Mouse (Mus musculus) right cerebral cortex, adult 2 months (tissue): ENCODE results near the gene Carmil1.

Experiments used
- DNase-seq, 2 experiments: peaks; one replicate each; pipeline ENCODE4 v3.0.0; 2021 to 2022; ENCODE audit warnings: low spot score in 2 of 2

Carmil1 gene

GRCm38 (mm10) chr13:24260751-24261591, 19.6 kb downstream of the Carmil1 start:
- no peak for DNase-seq

GRCm38 (mm10) chr13:24257809-24258208, 22.8 kb downstream of the Carmil1 start:
- no peak for DNase-seq

- DNase-seq, result peak in 1 of 2 experiments; percentile 59
Measured at GRCm38 (mm10) chr13:24253989-24254388, 26.6 kb downstream of the Carmil1 start.

GRCm38 (mm10) chr13:24253551-24253950, 27.0 kb downstream of the Carmil1 start:
- no peak for DNase-seq

GRCm38 (mm10) chr13:24251236-24251635, 29.4 kb downstream of the Carmil1 start:
- no peak for DNase-seq

- no peak for DNase-seq
Measured at GRCm38 (mm10) chr13:24247928-24248327, 32.7 kb downstream of the Carmil1 start.

- no peak for DNase-seq
Measured at GRCm38 (mm10) chr13:24247441-24247840, 33.2 kb downstream of the Carmil1 start.

- no peak for DNase-seq
Measured at GRCm38 (mm10) chr13:24246266-24246665, 34.3 kb downstream of the Carmil1 start.

GRCm38 (mm10) chr13:24244613-24245012, 36.0 kb downstream of the Carmil1 start:
- no peak for DNase-seq

GRCm38 (mm10) chr13:24243964-24244363, 36.6 kb downstream of the Carmil1 start:
- no peak for DNase-seq

- no peak for DNase-seq
Measured at GRCm38 (mm10) chr13:24242429-24243106, 38.0 kb downstream of the Carmil1 start.

GRCm38 (mm10) chr13:24241201-24241600, 39.4 kb downstream of the Carmil1 start:
- DNase-seq, result no peak

- DNase-seq, result no peak
Measured at GRCm38 (mm10) chr13:24240430-24240829, 40.2 kb downstream of the Carmil1 start.

- no peak for DNase-seq
Measured at GRCm38 (mm10) chr13:24238456-24239120, 42.0 kb downstream of the Carmil1 start.

- no peak for DNase-seq
Measured at GRCm38 (mm10) chr13:24236736-24237135, 43.9 kb downstream of the Carmil1 start.

GRCm38 (mm10) chr13:24232750-24233149, 47.8 kb downstream of the Carmil1 start:
- no peak for DNase-seq

GRCm38 (mm10) chr13:24231746-24232483, 48.7 kb downstream of the Carmil1 start:
- DNase-seq, result no peak

- no peak for DNase-seq
Measured at GRCm38 (mm10) chr13:24231146-24231545, 49.4 kb downstream of the Carmil1 start.

- DNase-seq, result no peak
Measured at GRCm38 (mm10) chr13:24230541-24231095, 50.0 kb downstream of the Carmil1 start.

GRCm38 (mm10) chr13:24223425-24224201, 57.0 kb downstream of the Carmil1 start:
- no peak for DNase-seq
